Mouse (Mus musculus): Measurements from ENCODE around the gene Olfr360.
"Not testable (repeated sequence)": the region's sequence is repeated elsewhere in the genome, so short reads cannot be mapped to it uniquely, and the experiment has no call there.

The Olfr360 gene

DNA sequence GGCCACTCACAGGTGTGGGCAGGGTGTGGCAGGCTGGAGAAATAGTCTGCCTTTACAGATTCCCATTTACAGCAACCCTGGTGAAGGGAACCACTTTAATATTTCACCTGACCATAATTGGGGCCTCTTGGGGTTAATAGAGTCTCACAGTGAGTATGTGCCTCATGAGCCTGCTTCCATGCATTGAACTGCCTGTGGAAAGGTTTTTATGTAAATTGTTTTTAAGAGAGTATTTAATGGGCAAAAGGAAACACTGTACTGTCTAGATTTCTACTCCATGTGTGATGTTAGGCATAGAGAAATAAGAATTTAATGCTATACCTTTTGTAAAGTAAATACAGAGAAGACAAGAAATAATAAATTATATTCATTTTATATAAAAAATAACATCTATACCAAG is at the start of gene Olfr360:
Olfr360 (plus strand) TSS at position 301 of the 400 bp plus-strand sequence.
- no peak for DNase-seq (ENCODE audit: low read depth, low spot score)

- DNase-seq (ENCODE audit: low read depth, low spot score): not testable (repeated sequence)
These were observed 23.6 kb downstream of the Olfr360 start, which contains the start of gene Olfr361 for GRCm38 (mm10) chr2:37089190-37089589. Gene Olfr361 (minus strand): TSS chr2:37089290.

- DNase-seq (ENCODE audit: low read depth, low spot score): no peak
These were observed 52.3 kb downstream of the Olfr360 start, which contains the start of gene Olfr362 for GRCm38 (mm10) chr2:37117810-37118209. Gene Olfr362 (minus strand): TSS chr2:37117910.
